Mouse (Mus musculus) G1E (cell line): ENCODE results near the gene Hsd3b7.

ENCODE experiments used
- CTCF ChIP-seq: IDR thresholded peaks from 2 replicates; pipeline ENCODE4 v1.5.1; 2012; ENCODE audit warnings: low read depth, low read length, inconsistent platforms, mixed read lengths
- GATA1 ChIP-seq: IDR thresholded peaks from 2 replicates; pipeline ENCODE4 v1.6.1; 2012; ENCODE audit warnings: borderline replicate concordance, low read length, inconsistent platforms, mixed read lengths
- POLR2AphosphoS5 ChIP-seq: IDR thresholded peaks from 2 replicates; pipeline ENCODE4 v1.6.1; 2012; ENCODE audit warnings: low read depth, low read length, inconsistent platforms; ENCODE audit not compliant: insufficient replicate concordance

- TF ChIP-seq GATA1 (no peak), CTCF (no peak), POLR2AphosphoS5 (no peak)
Measured at GRCm38 (mm10) chr7:127753741-127754140, 46.7 kb upstream of the Hsd3b7 start.
